Mouse (Mus musculus) frontal cortex, adult 2 months (tissue): Measurements from ENCODE around the gene Chil1. TPM values are rescaled to one million over a fixed set of nuclear protein-coding genes. Genes with fewer than 3 reads are reported as not detected.
A peak's percentile ranks its signal among the peaks of the same experiment; 100 is the strongest.

Experiments
- DNase-seq, 2 experiments: peaks; one replicate each; pipeline ENCODE4 v3.0.0; 2022; ENCODE audit warnings: low spot score in 1 of 2; ENCODE audit errors: extremely low spot score in 1 of 2
- polyA plus RNA-seq: library from polyadenylated mRNA; depleted of rRNA; stranded (reverse); fragments of >200 nt; gene quantifications from 2 replicates; pipeline ENCODE4 v1.2.3, GENCODE M21; 2012; rRNA removed

Chil1 gene
- 23.1 and 23.6 TPM in 2 replicates for polyA plus RNA-seq

- DNase-seq: no peak
Observed at GRCm38 (mm10) chr1:134182025-134182424, at the start of gene Chil1. Gene Chil1 (plus strand): TSS chr1:134182176.

- DNase-seq: no peak
Observed at GRCm38 (mm10) chr1:134133316-134133715, 48.7 kb upstream of the Chil1 start.

- no peak for DNase-seq
Observed at GRCm38 (mm10) chr1:134136351-134136750, 45.6 kb upstream of the Chil1 start.

GRCm38 (mm10) chr1:134138424-134138823, 43.6 kb upstream of the Chil1 start:
- DNase-seq: no peak

GRCm38 (mm10) chr1:134142363-134142794, 39.6 kb upstream of the Chil1 start:
- DNase-seq: no peak

- DNase-seq: peak; percentile 30 to 73
Observed at GRCm38 (mm10) chr1:134146066-134146465, 35.9 kb upstream of the Chil1 start.

- no peak for DNase-seq
Observed at GRCm38 (mm10) chr1:134150076-134150475, 31.9 kb upstream of the Chil1 start.

- DNase-seq: no peak
Observed at GRCm38 (mm10) chr1:134150745-134151144, 31.2 kb upstream of the Chil1 start.

- DNase-seq: peak; percentile 38 to 94
Observed at GRCm38 (mm10) chr1:134151655-134152412, 30.1 kb upstream of the Chil1 start.

GRCm38 (mm10) chr1:134152626-134153590, 29.1 kb upstream of the Chil1 start:
- no peak for DNase-seq

GRCm38 (mm10) chr1:134154121-134154520, 27.9 kb upstream of the Chil1 start:
- DNase-seq: no peak

GRCm38 (mm10) chr1:134154655-134155054, 27.3 kb upstream of the Chil1 start:
- DNase-seq: no peak

- no peak for DNase-seq
Observed at GRCm38 (mm10) chr1:134160404-134160803, 21.6 kb upstream of the Chil1 start.

GRCm38 (mm10) chr1:134161399-134161798, 20.6 kb upstream of the Chil1 start:
- DNase-seq: no peak

GRCm38 (mm10) chr1:134162510-134163225, 19.3 kb upstream of the Chil1 start:
- no peak for DNase-seq

- DNase-seq: no peak
Observed at GRCm38 (mm10) chr1:134163476-134163875, 18.5 kb upstream of the Chil1 start.

GRCm38 (mm10) chr1:134164454-134164853, 17.5 kb upstream of the Chil1 start:
- DNase-seq: no peak

- DNase-seq: no peak
Observed at GRCm38 (mm10) chr1:134166547-134166946, 15.4 kb upstream of the Chil1 start.

- peak in 1 of 2 experiments; percentile 45 for DNase-seq
Observed at GRCm38 (mm10) chr1:134167416-134168305, 14.3 kb upstream of the Chil1 start.

GRCm38 (mm10) chr1:134168567-134168966, 13.4 kb upstream of the Chil1 start:
- no peak for DNase-seq
